Mouse (Mus musculus) liver, embryonic 14.5 days (tissue): ENCODE results near the gene Man1c1.

Source experiments
- CTCF ChIP-seq: IDR thresholded peaks from 2 replicates; pipeline ENCODE4 v1.5.1; 2016; ENCODE audit warnings: antibody characterized with exemption, low read depth, control low read depth
- EP300 ChIP-seq: IDR thresholded peaks from 2 replicates; pipeline ENCODE4 v1.6.1; 2016; ENCODE audit warnings: antibody characterized with exemption, low read depth

GRCm38 (mm10) chr4:134639325-134639724 lies 64.8 kb downstream of the Man1c1 start:
- TF ChIP-seq CTCF (no peak), EP300 (no peak)
